Mouse (Mus musculus): ENCODE data around the gene Arid4a.
"Not testable (repeated sequence)": the region's sequence is repeated elsewhere in the genome, so short reads cannot be mapped to it uniquely, and the experiment has no call there.

Arid4a gene

GRCm38 (mm10) chr12:71053486-71053885, 37.7 kb downstream of the Arid4a start:
- no peak for DNase-seq (ENCODE audit: low spot score)

DNA sequence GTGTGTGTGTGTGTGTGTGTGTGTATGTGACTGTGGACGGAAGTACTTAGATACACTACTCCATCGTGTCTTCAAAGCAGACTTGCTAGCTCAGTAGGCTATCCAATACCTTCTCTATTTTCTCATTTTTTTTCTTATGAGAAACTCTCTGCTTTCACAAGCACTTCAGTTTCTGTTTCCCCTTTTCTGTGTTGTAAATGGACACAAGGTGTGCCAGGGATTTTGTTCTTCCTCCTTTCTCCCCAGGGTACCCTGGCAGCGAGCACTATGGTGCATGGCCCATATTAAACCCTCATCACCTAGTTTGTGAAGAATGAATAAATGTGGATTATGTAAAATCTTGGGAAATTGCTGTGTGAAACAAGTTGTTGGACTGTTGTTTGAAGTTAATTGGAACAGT, 39.7 kb downstream of the Arid4a start:
- DNase-seq (ENCODE audit: low spot score): no peak

DNA sequence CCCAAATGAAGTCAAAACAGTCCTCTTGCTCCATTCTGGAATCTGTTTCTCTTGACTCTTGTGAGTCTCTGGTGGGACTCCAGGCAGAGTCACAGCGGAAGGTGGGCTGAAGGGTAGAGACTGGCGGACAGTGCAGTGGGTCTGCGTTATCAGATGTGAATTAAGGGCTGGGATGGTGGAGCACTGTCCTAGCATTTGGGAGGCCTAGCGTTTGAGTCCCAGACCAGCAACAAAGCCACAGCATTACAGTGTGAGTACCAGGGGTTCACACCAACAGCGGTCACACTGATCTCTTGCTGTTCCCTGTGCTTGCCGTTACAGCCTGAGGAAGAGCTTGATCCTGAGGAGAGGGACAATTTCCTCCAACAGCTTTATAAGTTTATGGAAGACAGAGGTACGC, 44.0 kb downstream of the Arid4a start:
- DNase-seq (ENCODE audit: low spot score): no peak

DNA sequence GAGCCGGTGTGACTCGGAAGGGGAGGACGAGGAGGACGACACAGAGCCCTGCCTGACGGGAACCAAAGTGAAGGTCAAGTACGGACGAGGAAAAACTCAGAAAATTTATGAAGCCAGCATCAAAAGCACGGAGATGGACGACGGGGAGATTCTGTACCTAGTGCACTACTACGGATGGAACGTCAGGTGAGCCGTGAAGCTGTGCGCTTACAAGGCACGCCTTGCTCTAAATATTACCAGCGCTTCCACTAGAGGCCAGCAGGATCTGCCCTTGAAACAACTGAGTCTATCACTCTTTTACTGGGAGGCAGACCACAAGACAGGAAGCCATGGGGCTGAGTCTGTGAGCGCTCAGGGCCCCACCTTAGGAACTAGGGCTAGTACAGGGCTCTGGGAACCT, 54.1 kb downstream of the Arid4a start:
- DNase-seq (ENCODE audit: low spot score): no peak

DNA sequence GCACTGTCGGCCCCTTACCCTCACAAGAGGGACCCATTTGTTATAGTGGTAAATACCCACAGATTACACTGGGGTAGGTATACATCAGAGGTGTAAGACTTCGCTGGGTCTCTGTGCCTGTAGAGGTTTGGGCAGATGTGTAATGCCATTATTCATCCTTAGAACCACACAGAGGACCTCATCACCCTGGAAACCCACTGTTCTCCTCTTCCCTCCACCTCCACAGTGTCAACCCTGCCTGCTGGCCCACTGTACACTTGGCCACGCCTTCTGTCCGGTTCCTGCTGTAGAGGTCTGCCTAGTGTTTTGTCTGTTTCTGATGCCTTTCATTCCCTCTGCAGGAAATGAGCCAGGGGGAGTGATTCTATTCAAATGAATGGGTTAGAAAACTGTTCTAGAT, 56.3 kb downstream of the Arid4a start:
- DNase-seq (ENCODE audit: low spot score): no peak

- DNase-seq (ENCODE audit: low spot score): peak; percentile 57
These were observed 57.4 kb downstream of the Arid4a start for GRCm38 (mm10) chr12:71073113-71073730.

DNA sequence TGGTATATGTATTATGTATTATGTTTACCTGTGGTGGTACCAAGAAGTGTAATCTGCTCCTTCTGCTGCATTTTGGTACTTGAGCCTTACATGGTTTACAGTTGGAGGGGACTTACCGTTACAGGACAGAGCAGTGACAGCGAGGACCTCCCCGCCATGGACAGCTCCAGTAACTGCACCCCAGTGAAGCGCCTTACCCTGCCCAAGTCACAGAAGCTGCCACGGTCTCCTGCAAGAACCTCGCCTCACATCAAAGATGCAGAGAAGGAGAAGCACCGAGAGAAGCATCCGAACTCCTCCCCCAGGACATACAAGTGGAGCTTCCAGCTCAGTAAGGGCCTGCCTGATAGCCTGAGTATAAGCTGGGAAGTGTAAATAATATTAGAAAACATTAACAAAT, 70.5 kb downstream of the Arid4a start:
- DNase-seq (ENCODE audit: low spot score): no peak

DNA sequence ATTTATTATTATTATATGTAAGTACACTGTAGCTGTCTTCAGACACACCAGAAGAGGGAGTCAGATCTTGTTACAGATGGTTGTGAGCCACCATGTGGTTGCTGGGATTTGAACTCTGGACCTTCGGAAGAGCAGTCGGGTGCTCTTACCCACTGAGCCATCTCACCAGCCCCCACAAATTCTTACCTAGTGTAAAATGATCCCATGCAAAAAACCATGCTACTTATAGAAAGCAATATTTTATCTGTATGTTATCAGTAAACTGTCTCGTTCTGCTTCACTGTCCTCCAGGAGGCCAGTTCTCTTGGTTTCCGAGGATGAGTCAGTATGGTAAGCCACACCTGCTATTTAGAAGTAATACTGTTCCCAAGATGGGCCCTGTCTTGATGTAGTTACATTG, 88.5 kb downstream of the Arid4a start:
- DNase-seq (ENCODE audit: low spot score): not testable (repeated sequence)

DNA sequence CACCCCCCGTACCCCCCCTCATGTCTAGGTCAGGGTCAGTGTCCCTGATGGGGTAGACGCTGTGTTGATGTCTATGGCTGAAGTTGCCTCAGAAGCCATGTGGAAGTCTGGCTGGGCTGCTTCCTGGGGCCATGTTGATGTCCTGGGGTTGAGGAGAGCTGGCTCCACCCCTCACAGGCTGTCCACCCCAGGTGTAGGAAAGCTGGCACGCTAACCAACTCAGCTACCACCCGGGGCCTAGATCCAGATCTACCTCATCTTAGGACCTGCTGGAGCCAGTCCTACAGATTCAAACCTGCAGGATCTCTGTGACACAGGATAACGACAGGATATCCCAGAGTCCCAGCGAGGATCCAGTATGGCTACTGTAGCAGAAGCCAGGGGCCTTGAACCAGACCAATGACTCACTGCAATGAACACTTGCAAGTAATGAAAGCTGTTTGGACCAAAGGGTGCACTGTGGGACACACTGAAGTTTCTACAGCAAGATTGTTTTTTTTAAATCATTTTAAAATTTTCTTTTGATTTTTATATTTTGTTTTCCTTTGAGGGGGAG, 91.5 kb downstream of the Arid4a start:
- no peak for DNase-seq (ENCODE audit: low spot score)

GRCm38 (mm10) chr12:71111331-71111730, 95.5 kb downstream of the Arid4a start, which contains the start of gene Tomm20l:
Gene Tomm20l (plus strand): TSS chr12:71111428.
- DNase-seq (ENCODE audit: low spot score): no peak

DNA sequence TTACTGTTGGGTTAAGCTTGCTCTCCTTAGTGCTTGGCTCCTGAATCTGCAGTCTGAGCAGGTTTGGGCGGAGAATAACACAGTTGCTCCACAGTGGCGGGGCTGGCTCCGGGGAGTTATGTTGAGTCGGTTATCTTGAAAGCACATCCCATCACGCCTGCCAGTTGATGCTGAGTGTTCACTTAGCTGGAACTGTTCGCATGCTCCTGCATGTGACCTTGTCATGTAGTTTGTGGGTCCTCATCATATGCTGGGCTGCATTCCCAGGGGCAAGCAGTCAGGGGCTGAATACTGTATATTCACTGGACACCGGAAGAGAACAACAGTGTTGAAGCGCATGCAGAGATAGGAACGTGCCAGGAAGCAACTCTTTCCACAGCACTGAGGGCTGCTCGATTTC, 97.3 kb downstream of the Arid4a start:
- no peak for DNase-seq (ENCODE audit: low spot score)

GRCm38 (mm10) chr12:71113675-71114288, 98.0 kb downstream of the Arid4a start:
- DNase-seq (ENCODE audit: low spot score): peak; percentile 78

- no peak for DNase-seq (ENCODE audit: low spot score)
These were observed 100.6 kb downstream of the Arid4a start for GRCm38 (mm10) chr12:71116411-71116810.

DNA sequence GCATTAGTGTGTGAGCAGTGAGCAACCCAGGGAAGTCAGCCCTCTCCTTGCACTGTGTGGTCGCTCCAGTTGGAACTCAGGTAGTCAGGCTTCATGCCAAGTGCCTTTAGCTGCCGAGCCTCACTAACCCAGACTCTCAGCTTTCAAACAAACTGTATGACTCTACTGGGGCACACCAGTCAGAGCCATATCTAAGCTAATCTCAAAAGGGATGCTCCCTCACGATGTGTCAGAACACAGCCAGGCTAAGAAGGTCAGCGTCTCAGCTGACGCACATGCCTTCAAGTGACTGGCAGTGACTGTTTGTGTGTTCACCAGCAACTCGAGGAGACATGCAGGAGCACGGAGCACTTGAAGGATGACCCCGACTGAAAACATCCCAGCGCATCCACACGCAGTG, 106.9 kb downstream of the Arid4a start:
- DNase-seq (ENCODE audit: low spot score): no peak

GRCm38 (mm10) chr12:71123286-71123685, 107.5 kb downstream of the Arid4a start:
- DNase-seq (ENCODE audit: low spot score): no peak

DNA sequence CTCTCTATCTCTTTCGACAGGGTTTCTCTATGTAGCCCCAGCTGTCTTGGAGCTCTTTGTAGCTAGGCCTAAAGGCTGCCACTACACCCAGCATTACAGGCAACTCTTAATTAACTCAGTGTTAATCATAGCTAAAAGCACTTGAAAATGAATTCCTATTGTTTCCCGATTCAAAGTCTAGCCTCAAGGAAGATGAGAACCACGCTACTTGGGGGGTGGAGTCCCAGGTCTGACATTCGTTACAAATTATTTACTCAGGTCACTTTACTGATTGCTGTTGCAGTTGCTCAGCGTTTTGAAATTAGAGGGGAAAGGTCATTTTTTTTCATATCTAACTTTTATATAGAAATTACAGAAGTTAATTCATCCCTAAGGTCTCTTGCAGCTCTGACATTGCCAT, 119.8 kb downstream of the Arid4a start:
- DNase-seq (ENCODE audit: low spot score): no peak

GRCm38 (mm10) chr12:71136130-71136973, 120.6 kb downstream of the Arid4a start, which contains the start of the genes Timm9 and 2700049A03Rik:
Gene Timm9 (minus strand): TSS chr12:71136684.
Gene 2700049A03Rik (plus strand): TSS chr12:71136848.
- DNase-seq (ENCODE audit: low spot score): peak; percentile 83

GRCm38 (mm10) chr12:71136974-71137491, 121.2 kb downstream of the Arid4a start:
- DNase-seq (ENCODE audit: low spot score): peak; percentile 79

- DNase-seq (ENCODE audit: low spot score): no peak
These were observed 121.9 kb downstream of the Arid4a start for GRCm38 (mm10) chr12:71137686-71138085.

DNA sequence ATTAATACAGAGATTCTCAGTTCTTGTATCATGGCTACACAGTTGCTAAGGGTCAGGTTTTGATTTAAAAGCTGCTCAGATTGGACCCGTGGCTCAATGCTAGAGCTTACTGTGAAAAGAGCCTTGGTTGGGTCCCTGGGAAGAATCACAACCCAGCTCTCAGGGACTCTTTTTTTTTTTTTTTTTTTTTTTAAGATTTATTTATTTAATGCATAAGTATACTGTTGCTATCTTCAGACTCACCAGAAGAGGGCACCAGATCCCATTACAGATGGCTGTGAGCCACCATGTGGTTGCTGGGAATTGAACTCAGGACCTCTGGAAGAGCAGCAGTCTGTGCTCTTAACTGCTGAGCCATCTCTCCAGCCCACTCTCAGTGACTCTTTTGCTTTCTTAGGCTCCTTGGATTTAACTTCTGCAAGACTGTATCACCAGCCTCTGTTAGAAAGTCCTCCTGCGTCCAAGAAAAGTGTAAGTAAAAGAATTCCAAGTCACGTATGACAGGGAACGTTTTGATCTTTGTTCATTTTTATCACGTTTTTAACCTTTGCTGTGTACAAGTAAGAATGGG, 123.6 kb downstream of the Arid4a start:
- DNase-seq (ENCODE audit: low spot score): no peak

- no peak for DNase-seq (ENCODE audit: low spot score)
These were observed 125.4 kb downstream of the Arid4a start for GRCm38 (mm10) chr12:71141189-71141588.

DNA sequence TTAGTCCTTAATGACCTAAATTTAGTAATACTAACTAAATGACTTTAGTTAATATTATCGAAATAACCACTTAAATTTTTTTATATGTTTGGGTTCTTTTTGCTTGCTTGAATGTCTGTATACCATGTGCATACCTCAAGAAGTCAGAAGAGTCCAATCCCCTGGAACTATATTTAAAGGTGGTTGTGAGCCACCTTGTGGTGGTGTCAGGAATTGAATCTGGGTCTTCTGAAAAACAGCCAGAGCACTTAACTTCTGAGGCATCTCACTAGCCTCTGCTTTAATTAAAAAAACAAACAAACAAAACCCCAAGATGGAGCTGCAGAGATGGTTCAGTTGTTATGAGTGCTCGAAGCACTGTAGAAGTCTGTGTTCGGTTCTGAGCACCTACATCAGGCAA, 131.9 kb downstream of the Arid4a start:
- DNase-seq (ENCODE audit: low spot score): peak; percentile 55

Data from layer of hippocampus, adult 11-12 months (tissue).